Mouse (Mus musculus) thymus, adult 2 months (tissue): ENCODE data around the gene Parvg.

Experiments used
- CTCF ChIP-seq: fragments of 200-500 bp; IDR thresholded peaks from 2 replicates; pipeline ENCODE4 v1.5.1; 2012; ENCODE audit warnings: mild to moderate bottlenecking, control low read depth, low read length, moderate library complexity, borderline replicate concordance; ENCODE audit not compliant: control insufficient read depth, poor library complexity, insufficient read depth; ENCODE audit errors: extremely low read depth
- POLR2A ChIP-seq: fragments of 200-500 bp; IDR thresholded peaks from 2 replicates; pipeline ENCODE4 v1.6.1; 2012; ENCODE audit warnings: mild to moderate bottlenecking, low read length, control low read depth, moderate library complexity; ENCODE audit not compliant: control insufficient read depth, poor library complexity, insufficient read depth; ENCODE audit errors: extremely low read depth

- TF ChIP-seq CTCF, result no peak
- TF ChIP-seq POLR2A, result no peak
Observed at GRCm38 (mm10) chr15:84367402-84367801, 43.6 kb downstream of the Parvg start.
